Mouse (Mus musculus) spleen, adult 2 months (tissue): ENCODE measurements around the gene Izumo4. TPM values are rescaled to one million over a fixed set of nuclear protein-coding genes. Genes with fewer than 3 reads are reported as not detected.

ENCODE experiments used
- DNase-seq, 2 experiments: peaks; one replicate each; pipeline versions ENCODE4 v3.0.0 to v3.0.0-alpha.2; 2012 to 2021; ENCODE audit warnings: low spot score in 2 of 2, low read depth in 1 of 2
- H3K27ac ChIP-seq: fragments of 200-500 bp; 2 replicates; pipeline ENCODE4 v1.5.1; 2012; ENCODE audit warnings: low read length, inconsistent platforms; ENCODE audit not compliant: insufficient read depth
- H3K27me3 ChIP-seq: fragments of 200-500 bp; 2 replicates; pipeline ENCODE4 v1.6.1; 2012; ENCODE audit warnings: mild to moderate bottlenecking, moderate library complexity, low read length, inconsistent platforms; ENCODE audit not compliant: control insufficient read depth, insufficient read depth
- H3K36me3 ChIP-seq: fragments of 200-500 bp; 2 replicates; pipeline ENCODE4 v1.6.1; 2012; ENCODE audit warnings: mild to moderate bottlenecking, low read length, inconsistent platforms; ENCODE audit not compliant: control insufficient read depth, insufficient read depth
- H3K4me1 ChIP-seq: fragments of 200-500 bp; 2 replicates; pipeline ENCODE4 v1.6.1; 2011; ENCODE audit warnings: inconsistent platforms; ENCODE audit not compliant: control insufficient read depth, insufficient read depth, insufficient read length
- H3K4me3 ChIP-seq: fragments of 200-500 bp; 2 replicates; pipeline ENCODE4 v1.5.1; 2011; ENCODE audit warnings: mild to moderate bottlenecking, inconsistent platforms; ENCODE audit not compliant: insufficient read depth, insufficient read length; ENCODE audit errors: extremely low read depth
- CTCF ChIP-seq: fragments of 200-500 bp; IDR thresholded peaks from 2 replicates; pipeline ENCODE4 v1.5.1; 2011; ENCODE audit warnings: mild to moderate bottlenecking, inconsistent platforms; ENCODE audit not compliant: insufficient read depth, insufficient read length, insufficient replicate concordance; ENCODE audit errors: extremely low read depth
- POLR2A ChIP-seq: fragments of 200-500 bp; IDR thresholded peaks from 2 replicates; pipeline ENCODE4 v1.6.1; 2011; ENCODE audit warnings: low read depth, low read length, inconsistent platforms
- WGBS: fragments of 180-500 bp; shearing (Covaris S2); methylation state at CpG from one replicate; pipeline ENCODE4 v1.1.7; 2018; 5-methylcytosine and 5-hydroxymethylcytosine counted together
- polyA plus RNA-seq: library from polyadenylated mRNA; depleted of rRNA; stranded (reverse); fragments of >200 nt; gene quantifications from 2 replicates; pipeline ENCODE4 v1.2.3, GENCODE M21; 2012; rRNA removed

The Izumo4 gene
- polyA plus RNA-seq, 1 experiment, result 49.0 TPM

DNA sequence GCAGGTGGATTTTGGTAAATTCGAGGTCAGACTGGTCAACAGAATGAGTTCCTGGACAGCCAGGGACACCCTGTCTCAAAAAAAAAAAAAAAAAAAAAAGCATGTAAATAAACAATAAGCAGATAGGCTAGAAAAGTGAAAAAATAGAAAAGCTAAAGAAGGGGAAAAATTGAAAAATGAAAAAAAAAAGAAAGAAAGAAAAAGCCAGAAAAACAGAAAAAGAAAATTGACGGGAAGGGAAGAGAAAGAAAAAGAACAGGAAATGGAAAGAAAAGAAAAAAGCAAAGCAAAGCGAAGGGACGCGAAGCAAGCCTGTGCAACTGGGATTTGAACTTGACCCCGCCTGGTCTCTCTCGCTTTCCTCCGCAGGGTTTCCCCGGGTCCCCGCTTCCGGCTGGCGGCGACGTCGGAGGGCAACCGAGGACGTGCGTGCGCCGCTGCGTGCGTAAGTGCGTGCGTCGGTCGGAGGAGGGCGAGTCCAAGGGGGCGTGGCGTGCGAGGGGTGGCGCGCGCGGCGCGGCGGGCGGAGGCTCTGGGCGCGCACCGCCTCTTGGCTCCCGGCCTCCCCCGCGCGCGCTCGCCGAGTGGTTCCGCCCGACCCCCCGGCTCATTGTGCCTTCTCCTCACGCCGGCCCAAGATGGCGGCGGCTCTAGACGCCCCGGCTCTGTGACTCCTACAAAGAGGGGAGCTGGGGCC lies 52.8 kb downstream of the Izumo4 start, which contains the start of gene Dot1l:
TSS of gene Dot1l (plus strand) at position 613 of the 697 bp plus-strand sequence.
- peak; percentile 94 to 99 for DNase-seq
- Histone ChIP-seq H3K27me3 (no peaks in the 10 kb centered on the region), H3K36me3 (no peaks in the 10 kb centered on the region), H3K27ac (peak within 1 kb of the TSS; percentile 62), H3K4me1 (peaks cover 28% of the 10 kb centered on the region; the same call in 1 of the 2 replicates), H3K4me3 (peak within 1 kb of the TSS; percentile 87)
- under 1% methylated on average over 57 of the region's 57 CpGs for whole genome bisulfite sequencing
- TF ChIP-seq CTCF (no peak), POLR2A (peak; percentile 32)

Other genes starting within 250 kb of the Izumo4 start
- not detected in 2 replicates for gene Onecut3, start 207.3 kb upstream of the Izumo4 start, polyA plus RNA-seq
- 0.01 and 0.04 TPM in 2 replicates for gene Atp8b3, start 163.1 kb upstream of the Izumo4 start, polyA plus RNA-seq
- gene Rexo1, start 140.6 kb upstream of the Izumo4 start, polyA plus RNA-seq, result 78.0 and 95.1 TPM in 2 replicates
- 27.9 and 41.8 TPM in 2 replicates for gene Klf16, start 124.9 kb upstream of the Izumo4 start, polyA plus RNA-seq
- 220 and 302 TPM in 2 replicates for gene Abhd17a, start 111.8 kb upstream of the Izumo4 start, polyA plus RNA-seq
- gene Scamp4, start 99.3 kb upstream of the Izumo4 start, polyA plus RNA-seq, result 94.8 and 110 TPM in 2 replicates
- 17.0 and 25.7 TPM in 2 replicates for gene Adat3, start 99.3 kb upstream of the Izumo4 start, polyA plus RNA-seq
- 2.9 and 3.0 TPM in 2 replicates for gene Gm49322, start 96.2 kb upstream of the Izumo4 start, polyA plus RNA-seq
- gene Csnk1g2, start 79.3 kb upstream of the Izumo4 start, polyA plus RNA-seq, result 206 and 283 TPM in 2 replicates
- gene Btbd2, start 45.1 kb upstream of the Izumo4 start, polyA plus RNA-seq, result 49.5 and 66.1 TPM in 2 replicates
- gene Mknk2, start 24.1 kb upstream of the Izumo4 start, polyA plus RNA-seq, result 351 and 533 TPM in 2 replicates
- gene Mob3a, start 207 bp upstream of the Izumo4 start, polyA plus RNA-seq, result 130 and 156 TPM in 2 replicates
- 92.5 and 111 TPM in 2 replicates for gene Ap3d1, start 40.1 kb downstream of the Izumo4 start, polyA plus RNA-seq
- 46.2 and 56.2 TPM in 2 replicates for gene Dot1l, start 53.0 kb downstream of the Izumo4 start, polyA plus RNA-seq
- 38.7 and 54.3 TPM in 2 replicates for gene Sf3a2, start 96.0 kb downstream of the Izumo4 start, polyA plus RNA-seq
- gene Plekhj1, start 96.4 kb downstream of the Izumo4 start, polyA plus RNA-seq, result 71.8 and 97.5 TPM in 2 replicates
- gene Amh, start 103.1 kb downstream of the Izumo4 start, polyA plus RNA-seq, result 1.3 and 2.3 TPM in 2 replicates
- not detected in 2 replicates for gene Jsrp1, start 111.3 kb downstream of the Izumo4 start, polyA plus RNA-seq
- 730 and 862 TPM in 2 replicates for gene Oaz1, start 124.5 kb downstream of the Izumo4 start, polyA plus RNA-seq
- gene Lingo3, start 141.9 kb downstream of the Izumo4 start, polyA plus RNA-seq, result 0.02 TPM in 2 replicates
- gene Lsm7, start 153.0 kb downstream of the Izumo4 start, polyA plus RNA-seq, result 84.0 and 103 TPM in 2 replicates
- gene Sppl2b, start 153.1 kb downstream of the Izumo4 start, polyA plus RNA-seq, result 127 and 130 TPM in 2 replicates
- gene Tmprss9, start 169.7 kb downstream of the Izumo4 start, polyA plus RNA-seq, result 0.08 and 0.09 TPM in 2 replicates
- 123 and 133 TPM in 2 replicates for gene Timm13, start 198.8 kb downstream of the Izumo4 start, polyA plus RNA-seq
- 11.0 and 13.2 TPM in 2 replicates for gene Lmnb2, start 216.1 kb downstream of the Izumo4 start, polyA plus RNA-seq
- 35.7 and 46.8 TPM in 2 replicates for gene Gadd45b, start 227.9 kb downstream of the Izumo4 start, polyA plus RNA-seq